Mouse (Mus musculus): Measurements from ENCODE around the gene Iqcn. TPM values are rescaled to one million over a fixed set of nuclear protein-coding genes. Genes with fewer than 3 reads are reported as not detected.

Iqcn gene
- polyA plus RNA-seq, 1 experiment from 2014 or later: 0.05 TPM

DNA sequence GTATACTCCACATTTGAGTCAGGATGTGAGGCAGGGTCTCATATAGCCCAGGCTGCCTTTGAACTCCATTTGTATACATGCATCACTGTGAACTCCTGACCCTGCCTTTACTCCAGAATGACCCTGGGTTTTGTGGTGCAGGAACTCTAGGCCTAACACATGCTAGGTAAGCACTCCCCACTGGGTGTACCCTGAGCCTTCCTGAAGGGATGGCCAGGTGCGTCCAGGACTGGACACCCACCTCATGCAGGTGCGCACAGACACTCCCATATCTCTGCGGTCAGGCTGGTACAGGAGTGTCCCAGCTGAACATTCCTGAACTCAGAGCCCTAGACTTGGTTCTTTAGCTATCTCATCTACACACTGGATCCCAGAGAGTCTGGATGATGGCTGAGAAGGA is 29.1 kb upstream of the Iqcn start:
- H3K4me2 ChIP-seq (ENCODE audit: low read length): peak overlapping the region; percentile 73
- H3K9me3 ChIP-seq (ENCODE audit: control insufficient read depth, low read length): no peaks in the 10 kb centered on the region
- no peaks in the 10 kb centered on the region for H3K27me3 ChIP-seq (replicated peaks; ENCODE audit: control insufficient read depth, insufficient read depth, low read length)
- H3K4me1 ChIP-seq (replicated peaks; ENCODE audit: control insufficient read depth, insufficient read depth, low read length): peaks cover 19% of the 10 kb centered on the region
- peak overlapping the region; percentile 53 for H3K4me3 ChIP-seq (ENCODE audit: low read depth, low read length)
- peaks cover 25% of the 10 kb centered on the region for H3K36me3 ChIP-seq (ENCODE audit: control insufficient read depth, insufficient read depth, low read length)
- DNase-seq (ENCODE audit: low spot score) (no peak), ATAC-seq (replicated peaks; ENCODE audit: low FRiP score, low TSS enrichment, low read depth) (no peak)
- H3K9ac ChIP-seq (ENCODE audit: low read length): peak overlapping the region; percentile 66
- 67% methylated on average over 3 of the region's 3 CpGs for WGBS
- peak overlapping the region; percentile 93 for H3K27ac ChIP-seq (ENCODE audit: low read depth)

DNA sequence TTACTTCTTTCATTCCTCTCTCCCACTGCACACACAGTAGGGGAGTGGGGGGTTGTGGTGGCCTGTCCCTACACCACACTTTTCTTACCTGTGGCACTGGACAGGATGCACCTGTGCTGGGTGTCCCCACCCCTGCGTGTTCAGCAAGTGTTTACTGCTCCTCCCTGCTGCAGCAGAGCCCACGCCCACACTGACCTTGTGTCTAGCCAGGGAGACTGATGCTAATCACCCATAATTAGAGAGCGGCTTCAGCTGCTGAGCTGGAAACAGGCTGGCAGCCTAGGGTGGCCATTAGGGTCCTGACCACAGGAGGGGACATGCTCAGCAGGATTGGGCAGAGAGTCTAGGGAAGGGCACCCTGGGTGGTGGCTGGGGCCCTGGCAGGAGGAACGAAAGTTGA is 28.5 kb upstream of the Iqcn start:
- WGBS: 64% methylated on average over 4 of the region's 4 CpGs
- Histone ChIP-seq H3K36me3 (ENCODE audit: control insufficient read depth, insufficient read depth, low read length) (peaks cover 31% of the 10 kb centered on the region), H3K9ac (ENCODE audit: low read length) (no peak overlapping the region), H3K4me1 (replicated peaks; ENCODE audit: control insufficient read depth, insufficient read depth, low read length) (peaks cover 19% of the 10 kb centered on the region), H3K9me3 (ENCODE audit: control insufficient read depth, low read length) (no peaks in the 10 kb centered on the region), H3K4me3 (ENCODE audit: low read depth, low read length) (no peak overlapping the region), H3K27me3 (replicated peaks; ENCODE audit: control insufficient read depth, insufficient read depth, low read length) (no peaks in the 10 kb centered on the region), H3K4me2 (ENCODE audit: low read length) (peak overlapping the region; percentile 73; the same call in 1 of the 2 replicates), H3K27ac (ENCODE audit: low read depth) (0 out of 2 replicates have a peak overlapping the region, but pooled peaks have one; percentile 14)
- DNase-seq (ENCODE audit: low spot score) (no peak), ATAC-seq (replicated peaks; ENCODE audit: low FRiP score, low TSS enrichment, low read depth) (no peak)

DNA sequence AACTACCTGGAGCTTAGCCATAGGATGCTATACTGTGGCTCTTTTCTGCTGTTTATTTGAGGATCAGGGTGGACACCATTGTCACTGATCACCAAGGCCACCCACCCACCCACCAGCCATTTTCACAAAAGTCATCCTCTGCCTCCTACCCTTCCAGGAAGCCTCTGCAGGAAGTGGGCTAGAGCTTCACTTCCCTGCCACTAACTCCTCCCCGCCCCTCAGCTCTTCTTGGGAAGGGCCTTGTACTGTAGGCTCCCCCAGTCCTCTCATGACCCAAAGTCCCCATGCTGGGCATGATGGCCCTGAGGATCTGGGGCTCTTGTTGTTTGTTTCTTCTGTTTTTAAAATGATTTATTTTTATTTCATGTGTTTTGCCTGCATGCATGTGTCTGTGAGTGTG is 27.9 kb upstream of the Iqcn start:
- 89% methylated on average over 1 of the region's 1 CpGs for WGBS
- Histone ChIP-seq H3K9ac (ENCODE audit: low read length) (no peak overlapping the region), H3K27ac (ENCODE audit: low read depth) (0 out of 2 replicates have a peak overlapping the region, but pooled peaks have one; percentile 14), H3K36me3 (ENCODE audit: control insufficient read depth, insufficient read depth, low read length) (peaks cover 36% of the 10 kb centered on the region), H3K4me2 (ENCODE audit: low read length) (no peak overlapping the region), H3K4me1 (replicated peaks; ENCODE audit: control insufficient read depth, insufficient read depth, low read length) (peaks cover 19% of the 10 kb centered on the region), H3K27me3 (replicated peaks; ENCODE audit: control insufficient read depth, insufficient read depth, low read length) (no peaks in the 10 kb centered on the region), H3K4me3 (ENCODE audit: low read depth, low read length) (no peak overlapping the region), H3K9me3 (ENCODE audit: control insufficient read depth, low read length) (no peaks in the 10 kb centered on the region)
- ATAC-seq (replicated peaks; ENCODE audit: low FRiP score, low TSS enrichment, low read depth) (no peak), DNase-seq (ENCODE audit: low spot score) (no peak)

DNA sequence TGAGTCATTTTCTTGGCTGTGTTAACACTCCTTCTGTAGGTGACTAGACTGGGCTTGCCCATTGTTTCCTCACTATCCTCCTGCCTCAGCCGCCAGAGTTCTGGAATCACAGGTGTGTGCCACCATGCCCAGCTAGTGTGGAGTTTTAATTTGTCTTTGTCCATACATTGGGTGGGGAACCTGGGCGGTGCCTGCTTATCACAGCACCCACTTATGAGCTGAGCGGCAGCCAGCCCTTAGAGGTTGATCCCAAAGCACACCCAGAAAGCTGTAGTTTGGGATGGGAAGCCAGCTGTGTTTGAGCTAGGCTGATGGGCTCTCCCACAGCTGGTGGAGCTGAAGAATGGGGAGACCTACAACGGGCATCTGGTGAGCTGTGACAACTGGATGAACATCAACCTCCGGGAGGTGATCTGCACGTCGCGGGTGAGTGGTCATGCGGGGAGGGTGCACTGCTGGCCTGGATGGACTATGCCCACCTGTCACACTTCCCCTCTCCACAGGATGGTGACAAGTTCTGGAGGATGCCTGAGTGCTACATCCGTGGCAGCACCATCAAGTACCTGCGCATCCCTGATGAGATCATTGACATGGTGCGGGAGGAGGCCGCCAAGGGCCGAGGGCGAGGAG is 25.7 kb upstream of the Iqcn start:
- no peak overlapping the region for H3K27ac ChIP-seq (ENCODE audit: low read depth)
- WGBS: 93% methylated on average over 15 of the region's 15 CpGs

DNA sequence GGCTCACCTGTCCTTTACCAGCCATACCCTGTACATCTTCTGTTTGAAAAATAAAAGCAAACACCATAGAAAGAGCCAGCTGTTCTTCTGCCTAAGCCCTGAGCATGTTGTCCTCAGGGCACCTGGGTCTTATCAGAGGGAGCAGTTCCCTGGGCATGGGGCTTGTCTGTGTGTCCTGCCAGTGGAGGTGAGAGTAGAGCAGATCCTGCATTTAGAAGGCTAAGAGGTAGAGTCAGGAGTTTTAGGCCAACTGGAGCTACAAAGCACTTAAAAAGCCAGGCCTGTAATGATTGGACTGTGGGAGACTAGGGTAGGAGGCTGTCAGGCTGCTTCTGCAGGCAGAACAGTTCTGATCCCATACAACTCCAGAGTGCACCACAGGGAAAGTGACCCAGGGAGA is 24.6 kb upstream of the Iqcn start:
- peaks cover 21% of the 10 kb centered on the region for H3K4me1 ChIP-seq (replicated peaks; ENCODE audit: control insufficient read depth, insufficient read depth, low read length)
- H3K4me3 ChIP-seq (ENCODE audit: low read depth, low read length): no peak overlapping the region
- no peaks in the 10 kb centered on the region for H3K9me3 ChIP-seq (ENCODE audit: control insufficient read depth, low read length)
- H3K9ac ChIP-seq (ENCODE audit: low read length): no peak overlapping the region
- H3K36me3 ChIP-seq (ENCODE audit: control insufficient read depth, insufficient read depth, low read length): peaks cover 38% of the 10 kb centered on the region
- ATAC-seq (replicated peaks; ENCODE audit: low FRiP score, low TSS enrichment, low read depth): no peak
- DNase-seq (ENCODE audit: low spot score): no peak
- H3K27ac ChIP-seq (ENCODE audit: low read depth): no peak overlapping the region
- no peaks in the 10 kb centered on the region for H3K27me3 ChIP-seq (replicated peaks; ENCODE audit: control insufficient read depth, insufficient read depth, low read length)
- no peak overlapping the region for H3K4me2 ChIP-seq (ENCODE audit: low read length)

More for the DNA sequence above, 25.7 kb upstream of the Iqcn start:
- Histone ChIP-seq H3K27me3 (replicated peaks; ENCODE audit: control insufficient read depth, insufficient read depth, low read length) (no peaks in the 10 kb centered on the region), H3K4me2 (ENCODE audit: low read length) (no peak overlapping the region), H3K4me3 (ENCODE audit: low read depth, low read length) (no peak overlapping the region), H3K9me3 (ENCODE audit: control insufficient read depth, low read length) (no peaks in the 10 kb centered on the region), H3K36me3 (ENCODE audit: control insufficient read depth, insufficient read depth, low read length) (peaks cover 38% of the 10 kb centered on the region), H3K4me1 (replicated peaks; ENCODE audit: control insufficient read depth, insufficient read depth, low read length) (peaks cover 22% of the 10 kb centered on the region), H3K9ac (ENCODE audit: low read length) (no peak overlapping the region)
- ATAC-seq (replicated peaks; ENCODE audit: low FRiP score, low TSS enrichment, low read depth) (no peak), DNase-seq (ENCODE audit: low spot score) (no peak)

DNA sequence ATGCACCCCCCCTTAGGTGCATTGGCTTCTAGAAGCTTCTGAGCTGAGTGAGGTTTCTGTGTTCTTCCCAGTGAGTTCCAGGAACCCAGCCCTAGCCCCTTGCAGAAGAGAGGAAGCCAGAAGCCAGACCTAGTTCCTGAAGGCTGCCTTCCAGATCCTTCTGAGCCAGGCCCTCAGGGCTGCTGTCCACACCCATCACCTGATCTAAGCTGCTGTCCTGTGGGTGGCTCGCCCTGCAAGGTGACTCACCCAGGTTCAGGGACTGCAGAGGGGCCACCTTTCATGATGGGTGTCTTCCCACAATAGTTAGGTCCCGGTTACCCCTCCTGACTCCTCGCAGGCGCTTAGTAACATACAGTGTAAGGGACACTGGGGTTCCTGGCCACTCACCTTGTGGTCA is 23.9 kb upstream of the Iqcn start:
- DNase-seq (ENCODE audit: low spot score): no peak
- H3K9me3 ChIP-seq (ENCODE audit: control insufficient read depth, low read length): no peaks in the 10 kb centered on the region
- ATAC-seq (replicated peaks; ENCODE audit: low FRiP score, low TSS enrichment, low read depth): no peak
- no peaks in the 10 kb centered on the region for H3K27me3 ChIP-seq (replicated peaks; ENCODE audit: control insufficient read depth, insufficient read depth, low read length)
- peak overlapping the region; percentile 22; the same call in 1 of the 2 replicates for H3K27ac ChIP-seq (ENCODE audit: low read depth)
- peaks cover 38% of the 10 kb centered on the region for H3K36me3 ChIP-seq (ENCODE audit: control insufficient read depth, insufficient read depth, low read length)
- no peak overlapping the region for H3K9ac ChIP-seq (ENCODE audit: low read length)
- peaks cover 16% of the 10 kb centered on the region for H3K4me1 ChIP-seq (replicated peaks; ENCODE audit: control insufficient read depth, insufficient read depth, low read length)
- no peak overlapping the region for H3K4me3 ChIP-seq (ENCODE audit: low read depth, low read length)
- 90% methylated on average over 4 of the region's 4 CpGs for WGBS
- no peak overlapping the region for H3K4me2 ChIP-seq (ENCODE audit: low read length)

DNA sequence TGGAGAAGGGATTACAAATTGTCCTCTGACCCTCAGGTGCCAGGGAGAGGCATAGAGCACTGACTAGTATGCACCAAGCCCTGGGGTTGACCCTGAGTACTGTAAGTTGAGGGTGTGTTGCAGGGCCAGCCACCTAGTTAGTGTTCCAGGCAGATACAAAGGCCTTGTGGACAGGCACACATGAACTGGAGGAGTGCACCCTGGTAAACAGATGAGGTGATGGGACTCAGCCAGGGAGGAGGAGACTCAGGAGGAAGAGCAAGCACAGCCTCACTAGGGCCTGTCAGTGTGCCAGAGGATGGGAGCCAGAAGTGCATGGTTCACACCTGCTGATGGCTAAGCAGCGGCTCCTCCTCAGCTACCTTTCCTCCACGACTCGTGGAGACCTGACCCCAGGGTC is 23.2 kb upstream of the Iqcn start:
- no peak overlapping the region for H3K4me3 ChIP-seq (ENCODE audit: low read depth, low read length)
- H3K36me3 ChIP-seq (ENCODE audit: control insufficient read depth, insufficient read depth, low read length): peaks cover 38% of the 10 kb centered on the region
- H3K9ac ChIP-seq (ENCODE audit: low read length): no peak overlapping the region
- H3K27ac ChIP-seq (ENCODE audit: low read depth): no peak overlapping the region
- whole genome bisulfite sequencing: 64% methylated on average over 3 of the region's 3 CpGs
- DNase-seq (ENCODE audit: low spot score): no peak
- H3K4me1 ChIP-seq (replicated peaks; ENCODE audit: control insufficient read depth, insufficient read depth, low read length): peaks cover 9% of the 10 kb centered on the region
- ATAC-seq (replicated peaks; ENCODE audit: low FRiP score, low TSS enrichment, low read depth): no peak
- no peaks in the 10 kb centered on the region for H3K27me3 ChIP-seq (replicated peaks; ENCODE audit: control insufficient read depth, insufficient read depth, low read length)
- no peaks in the 10 kb centered on the region for H3K9me3 ChIP-seq (ENCODE audit: control insufficient read depth, low read length)
- H3K4me2 ChIP-seq (ENCODE audit: low read length): no peak overlapping the region

DNA sequence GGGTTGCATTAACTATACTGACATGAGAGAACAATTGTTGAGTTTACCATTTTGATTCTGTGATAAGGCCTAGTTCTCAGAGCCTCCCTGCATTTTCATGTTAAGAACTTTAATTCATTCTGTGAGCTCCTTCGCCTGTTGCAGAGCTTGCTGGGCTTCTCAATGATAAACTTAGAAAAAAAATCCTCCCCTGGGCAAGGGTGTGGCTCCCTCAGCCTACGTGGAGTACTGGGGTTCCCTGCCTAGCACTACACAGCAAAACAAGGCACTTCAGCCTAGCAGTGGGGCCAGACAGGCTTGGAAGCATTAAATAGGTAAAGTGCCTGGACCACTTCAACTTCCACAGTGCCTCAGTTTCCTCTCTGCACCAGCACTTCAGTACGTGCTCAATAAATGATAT is 21.8 kb upstream of the Iqcn start:
- Histone ChIP-seq H3K4me3 (ENCODE audit: low read depth, low read length) (no peak overlapping the region), H3K4me1 (replicated peaks; ENCODE audit: control insufficient read depth, insufficient read depth, low read length) (peaks cover 9% of the 10 kb centered on the region), H3K27me3 (replicated peaks; ENCODE audit: control insufficient read depth, insufficient read depth, low read length) (no peaks in the 10 kb centered on the region), H3K9me3 (ENCODE audit: control insufficient read depth, low read length) (no peaks in the 10 kb centered on the region), H3K4me2 (ENCODE audit: low read length) (no peak overlapping the region), H3K27ac (ENCODE audit: low read depth) (no peak overlapping the region), H3K36me3 (ENCODE audit: control insufficient read depth, insufficient read depth, low read length) (peaks cover 35% of the 10 kb centered on the region), H3K9ac (ENCODE audit: low read length) (no peak overlapping the region)
- 76% methylated on average over 3 of the region's 3 CpGs for WGBS
- ATAC-seq (replicated peaks; ENCODE audit: low FRiP score, low TSS enrichment, low read depth): no peak
- no peak for DNase-seq (ENCODE audit: low spot score)

DNA sequence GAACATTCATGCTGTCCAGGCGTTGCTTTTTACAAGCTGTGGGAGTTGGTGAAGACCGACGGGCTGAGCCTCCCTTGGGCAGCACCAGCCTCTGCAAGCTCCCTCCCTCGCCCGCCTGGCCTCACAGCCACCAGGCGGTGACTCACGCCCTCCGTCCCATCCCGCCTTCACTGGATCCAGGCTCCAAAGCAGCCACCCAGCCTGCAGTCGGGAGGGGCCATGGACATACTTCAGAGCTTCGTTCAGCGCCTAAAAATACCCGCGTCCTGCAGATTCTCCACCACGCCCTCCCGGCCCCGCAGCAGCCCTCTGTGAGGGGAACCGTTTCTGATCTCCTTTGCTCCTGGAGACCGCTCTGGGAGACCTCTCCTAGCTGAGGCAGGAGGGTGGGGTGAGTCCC is 21.1 kb upstream of the Iqcn start:
- Histone ChIP-seq H3K4me2 (ENCODE audit: low read length) (peak overlapping the region; percentile 41), H3K27ac (ENCODE audit: low read depth) (peak overlapping the region; percentile 43; the same call in 1 of the 2 replicates), H3K27me3 (replicated peaks; ENCODE audit: control insufficient read depth, insufficient read depth, low read length) (no peaks in the 10 kb centered on the region), H3K4me3 (ENCODE audit: low read depth, low read length) (no peak overlapping the region), H3K36me3 (ENCODE audit: control insufficient read depth, insufficient read depth, low read length) (peaks cover 30% of the 10 kb centered on the region), H3K9ac (ENCODE audit: low read length) (peak overlapping the region; percentile 42), H3K9me3 (ENCODE audit: control insufficient read depth, low read length) (no peaks in the 10 kb centered on the region), H3K4me1 (replicated peaks; ENCODE audit: control insufficient read depth, insufficient read depth, low read length) (peaks cover 9% of the 10 kb centered on the region)
- 3% methylated on average over 19 of the region's 19 CpGs for WGBS
- DNase-seq (ENCODE audit: low spot score): peak; percentile 71
- peak; percentile 68 for ATAC-seq (replicated peaks; ENCODE audit: low FRiP score, low TSS enrichment, low read depth)

Measured in intestine, embryonic 14.5 days (tissue).